Mouse (Mus musculus): ENCODE measurements around the gene Pip4k2a. TPM values are rescaled to one million over a fixed set of nuclear protein-coding genes. Genes with fewer than 3 reads are reported as not detected.

Gene Pip4k2a
- polyA plus RNA-seq, 1 experiment from 2014 or later: 12.7 TPM

DNA sequence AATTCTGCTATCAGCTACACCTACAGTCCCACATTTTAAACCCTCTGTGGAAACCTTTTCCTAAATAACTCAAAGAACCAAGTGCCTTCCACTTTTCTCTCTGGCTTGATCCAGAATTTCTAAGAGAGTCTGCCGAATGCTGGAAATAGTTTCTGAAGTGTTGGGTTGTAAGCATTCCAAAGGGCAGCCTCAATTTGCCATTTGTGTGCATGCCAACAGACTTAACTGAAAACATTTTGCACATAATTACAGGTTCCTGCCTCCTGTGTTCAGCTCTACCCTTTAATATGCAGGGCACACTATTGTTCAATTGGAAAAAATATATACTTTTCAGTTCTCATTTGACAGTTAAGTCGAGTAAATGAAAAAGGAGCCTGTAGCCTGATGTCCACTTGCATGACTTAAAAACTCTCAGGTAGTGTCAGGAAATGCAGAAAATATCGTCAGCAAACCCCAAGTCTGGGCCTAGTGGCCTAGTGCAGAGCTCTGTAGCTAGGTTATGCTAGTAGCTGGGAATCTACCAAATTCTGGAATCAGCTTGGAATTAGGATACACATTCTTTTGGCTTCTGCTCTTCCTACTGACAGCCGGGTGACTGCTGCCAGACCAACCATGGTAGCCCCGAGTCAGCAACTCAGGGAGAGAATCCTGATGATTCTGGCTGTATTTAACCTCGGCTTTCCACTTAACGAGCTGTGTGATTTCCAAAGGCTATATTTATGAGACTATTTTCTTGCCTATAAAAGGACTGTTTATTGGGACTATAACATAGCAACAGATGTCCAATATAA lies 50.1 kb downstream of the Pip4k2a start:
- Histone ChIP-seq H3K27me3 (no peaks in the 10 kb centered on the region), H3K4me3 (no peak overlapping the region), H3K27ac (replicated peaks) (no peak overlapping the region), H3K9me3 (no peaks in the 10 kb centered on the region), H3K4me2 (no peak overlapping the region), H3K9ac (no peak overlapping the region), H3K4me1 (replicated peaks) (0 out of 2 replicates have a peak, but pooled peaks cover 6% of the 10 kb centered on the region), H3K36me3 (no peaks in the 10 kb centered on the region)
- no peak for ATAC-seq (ENCODE audit: low read depth)
- WGBS: 52% methylated on average over 7 of the region's 7 CpGs

DNA sequence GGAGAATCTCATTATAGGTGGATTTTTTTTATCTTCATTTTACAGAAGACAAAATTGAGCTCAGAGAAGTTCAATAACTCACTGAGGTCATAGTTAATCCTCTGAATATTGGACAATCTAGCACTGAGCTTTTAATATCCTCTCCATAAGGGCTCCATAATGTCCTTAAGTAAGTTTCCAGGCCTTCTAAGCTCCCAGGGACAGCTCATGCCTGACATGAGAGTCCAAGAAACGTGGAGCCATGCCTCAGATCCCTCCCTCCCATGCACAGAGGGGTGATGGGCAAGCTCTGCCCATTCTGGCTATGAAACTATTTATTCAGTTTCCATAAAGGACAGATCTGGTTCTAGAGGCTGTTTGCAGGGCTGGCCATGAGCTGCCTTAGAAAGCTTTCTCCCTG lies 52.5 kb downstream of the Pip4k2a start:
- no peak for ATAC-seq (ENCODE audit: low read depth)
- peaks cover 11% of the 10 kb centered on the region for H3K4me1 ChIP-seq (replicated peaks)
- H3K9me3 ChIP-seq: no peaks in the 10 kb centered on the region
- no peak overlapping the region for H3K4me2 ChIP-seq
- no peaks in the 10 kb centered on the region for H3K36me3 ChIP-seq
- H3K9ac ChIP-seq: no peak overlapping the region
- 59% methylated on average over 1 of the region's 1 CpGs for WGBS
- H3K4me3 ChIP-seq: no peak overlapping the region
- no peaks in the 10 kb centered on the region for H3K27me3 ChIP-seq
- no peak overlapping the region for H3K27ac ChIP-seq (replicated peaks)

DNA sequence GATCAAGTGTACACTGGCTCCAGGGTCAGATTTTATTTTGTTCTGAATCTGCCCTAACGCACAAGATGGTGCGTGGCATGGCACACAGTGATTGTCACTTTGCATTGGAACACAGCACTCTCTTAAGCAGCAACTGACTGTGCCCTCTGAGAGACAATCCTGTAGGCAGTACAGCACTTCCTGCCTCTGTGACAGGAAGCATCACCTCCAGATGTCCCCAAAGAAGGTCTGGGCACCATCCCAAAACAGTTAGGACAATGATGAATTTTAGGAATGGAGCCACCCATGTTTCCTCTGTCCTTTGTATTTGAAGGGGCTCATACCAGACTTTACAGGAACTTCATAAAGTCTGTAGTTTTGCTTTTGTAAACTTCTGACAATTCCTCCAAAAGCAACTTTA lies 54.0 kb downstream of the Pip4k2a start:
- Histone ChIP-seq H3K36me3 (no peaks in the 10 kb centered on the region), H3K4me3 (no peak overlapping the region), H3K27me3 (no peaks in the 10 kb centered on the region), H3K9me3 (no peaks in the 10 kb centered on the region), H3K27ac (replicated peaks) (no peak overlapping the region), H3K9ac (no peak overlapping the region), H3K4me1 (replicated peaks) (peaks cover 25% of the 10 kb centered on the region), H3K4me2 (no peak overlapping the region)
- no peak for ATAC-seq (ENCODE audit: low read depth)
- WGBS: 83% methylated on average over 2 of the region's 2 CpGs

DNA sequence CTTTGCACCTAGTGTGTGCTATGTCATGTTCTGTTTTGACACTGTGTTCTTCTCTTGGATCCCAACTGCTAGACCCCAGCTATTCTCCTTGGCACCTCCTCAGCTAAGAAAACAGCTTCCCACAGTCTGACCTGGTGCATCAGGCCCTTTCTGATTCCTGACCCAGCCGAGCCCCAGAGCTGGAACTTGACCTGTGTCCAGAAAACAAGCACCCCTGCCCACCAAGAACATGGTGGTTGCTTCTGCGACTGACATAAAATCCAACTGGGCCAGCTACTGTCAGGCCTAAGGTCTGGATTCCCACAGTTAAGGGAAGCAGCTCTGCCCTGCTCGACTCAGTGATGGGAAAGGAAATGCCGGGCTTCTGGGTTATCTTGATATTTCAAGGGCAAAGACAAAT lies 54.6 kb downstream of the Pip4k2a start:
- H3K9me3 ChIP-seq: no peaks in the 10 kb centered on the region
- no peak overlapping the region for H3K9ac ChIP-seq
- no peak overlapping the region for H3K4me3 ChIP-seq
- no peak overlapping the region for H3K4me2 ChIP-seq
- peaks cover 31% of the 10 kb centered on the region for H3K4me1 ChIP-seq (replicated peaks)
- no peak overlapping the region for H3K27ac ChIP-seq (replicated peaks)
- no peak for ATAC-seq (ENCODE audit: low read depth)
- H3K36me3 ChIP-seq: no peaks in the 10 kb centered on the region
- no peaks in the 10 kb centered on the region for H3K27me3 ChIP-seq
- 76% methylated on average over 4 of the region's 4 CpGs for WGBS

DNA sequence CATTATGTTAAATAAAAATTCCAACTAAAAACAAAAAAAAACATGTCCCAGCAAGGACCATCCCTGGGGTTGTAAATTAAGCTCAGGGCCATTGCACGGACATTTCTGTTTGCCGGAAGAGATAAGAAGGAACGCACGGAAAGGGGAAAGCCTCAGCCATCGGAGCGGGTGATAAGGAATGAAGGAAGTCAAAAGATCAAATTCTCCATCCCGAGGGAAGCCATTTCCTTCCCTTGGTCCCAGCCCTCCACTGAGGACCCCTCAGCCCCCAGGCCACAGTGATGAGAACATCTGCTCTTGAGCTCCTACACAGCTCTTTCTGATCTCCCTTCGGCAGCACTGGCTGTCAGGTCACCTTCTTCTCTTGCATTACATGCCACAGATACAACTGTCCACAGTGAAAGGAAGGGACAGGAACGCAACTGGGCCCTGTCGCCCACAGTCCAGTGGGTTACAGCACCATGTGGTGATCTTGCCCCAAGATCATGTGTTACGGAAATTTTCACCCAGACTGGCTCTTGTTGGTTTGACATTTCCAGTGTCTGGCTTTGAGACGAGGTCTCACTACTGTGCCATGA lies 57.1 kb downstream of the Pip4k2a start:
- no peak for ATAC-seq (ENCODE audit: low read depth)

DNA sequence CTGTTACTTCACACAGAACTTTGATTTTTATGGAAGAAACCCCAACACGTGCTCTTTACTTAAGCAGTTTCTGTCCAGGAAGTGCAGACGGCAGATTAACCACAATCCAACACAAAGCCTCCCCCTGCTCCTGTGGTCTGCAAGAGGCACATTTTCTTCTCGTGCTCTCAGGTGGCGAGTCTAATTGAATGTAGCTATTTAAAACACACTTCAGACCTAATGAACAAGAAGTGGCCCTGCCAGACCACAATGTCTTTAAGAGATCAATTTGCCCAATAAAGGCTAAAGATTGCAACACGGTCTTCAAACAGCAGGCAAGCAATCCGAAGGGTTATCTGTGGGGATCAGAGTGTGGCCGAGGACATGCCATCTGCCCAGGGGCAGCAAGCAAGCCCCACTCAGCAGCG lies 59.0 kb downstream of the Pip4k2a start:
- H3K27me3 ChIP-seq: no peaks in the 10 kb centered on the region
- no peaks in the 10 kb centered on the region for H3K9me3 ChIP-seq
- ATAC-seq (ENCODE audit: low read depth): no peak
- no peak overlapping the region for H3K4me3 ChIP-seq
- no peak overlapping the region for H3K27ac ChIP-seq (replicated peaks)
- H3K4me2 ChIP-seq: no peak overlapping the region
- 19% methylated on average over 8 of the region's 8 CpGs for WGBS
- H3K36me3 ChIP-seq: no peaks in the 10 kb centered on the region
- H3K9ac ChIP-seq: no peak overlapping the region
- H3K4me1 ChIP-seq (replicated peaks): peaks cover 45% of the 10 kb centered on the region

More for the DNA sequence above, 57.1 kb downstream of the Pip4k2a start:
- H3K9ac ChIP-seq: no peak overlapping the region
- H3K4me3 ChIP-seq: no peak overlapping the region
- no peak overlapping the region for H3K27ac ChIP-seq (replicated peaks)
- H3K4me2 ChIP-seq: no peak overlapping the region
- H3K27me3 ChIP-seq: no peaks in the 10 kb centered on the region
- no peaks in the 10 kb centered on the region for H3K36me3 ChIP-seq
- WGBS: 79% methylated on average over 12 of the region's 12 CpGs
- no peaks in the 10 kb centered on the region for H3K9me3 ChIP-seq
- peaks cover 43% of the 10 kb centered on the region for H3K4me1 ChIP-seq (replicated peaks)

DNA sequence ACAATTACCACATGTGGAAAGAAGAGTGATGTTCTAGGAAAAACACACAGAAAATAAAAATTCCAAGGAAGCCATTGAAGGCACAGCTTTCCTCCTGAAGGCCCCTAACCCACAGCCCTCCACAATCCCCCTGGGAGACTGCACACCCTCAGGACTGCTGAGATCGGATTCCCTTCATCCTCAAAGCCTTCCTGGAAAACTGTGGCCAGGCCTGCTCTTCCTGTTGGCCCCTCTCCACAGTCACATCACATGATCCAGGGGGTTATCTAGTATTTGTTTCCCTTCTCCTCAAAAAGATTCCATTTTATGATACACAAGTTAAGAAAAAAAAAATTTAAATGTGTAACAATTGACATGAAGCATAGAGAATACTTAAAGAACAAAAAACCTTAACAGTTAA lies 59.7 kb downstream of the Pip4k2a start:
- Histone ChIP-seq H3K4me3 (no peak overlapping the region), H3K4me2 (no peak overlapping the region), H3K4me1 (replicated peaks) (peaks cover 52% of the 10 kb centered on the region), H3K27ac (replicated peaks) (no peak overlapping the region), H3K9ac (no peak overlapping the region), H3K36me3 (no peaks in the 10 kb centered on the region), H3K27me3 (no peaks in the 10 kb centered on the region), H3K9me3 (no peaks in the 10 kb centered on the region)
- ATAC-seq (ENCODE audit: low read depth): no peak
- 26% methylated on average over 1 of the region's 1 CpGs for WGBS

DNA sequence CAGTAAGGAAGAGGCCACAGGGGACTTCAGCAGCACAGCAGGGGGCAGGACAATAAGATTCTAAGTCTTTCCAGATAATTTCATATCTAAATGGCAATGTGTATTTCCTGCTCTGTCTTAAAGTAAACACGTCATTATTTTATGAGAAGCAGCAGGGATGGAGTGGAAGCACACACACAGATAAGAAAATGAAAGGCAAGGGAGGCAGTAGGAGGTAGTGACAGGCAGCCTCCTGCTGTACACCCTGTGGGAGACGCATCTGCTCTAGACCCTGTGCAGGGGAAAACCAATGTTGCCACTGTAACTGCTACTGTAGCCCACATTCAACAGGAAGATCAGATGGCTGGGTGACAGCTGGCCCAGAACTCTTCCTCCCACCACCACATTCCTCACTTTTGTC lies 60.3 kb downstream of the Pip4k2a start:
- no peaks in the 10 kb centered on the region for H3K27me3 ChIP-seq
- H3K27ac ChIP-seq (replicated peaks): no peak overlapping the region
- ATAC-seq (ENCODE audit: low read depth): no peak
- 54% methylated on average over 2 of the region's 2 CpGs for WGBS
- H3K9ac ChIP-seq: no peak overlapping the region
- H3K4me3 ChIP-seq: no peak overlapping the region
- H3K4me1 ChIP-seq (replicated peaks): peaks cover 55% of the 10 kb centered on the region
- H3K36me3 ChIP-seq: no peaks in the 10 kb centered on the region
- H3K4me2 ChIP-seq: no peak overlapping the region
- no peaks in the 10 kb centered on the region for H3K9me3 ChIP-seq

DNA sequence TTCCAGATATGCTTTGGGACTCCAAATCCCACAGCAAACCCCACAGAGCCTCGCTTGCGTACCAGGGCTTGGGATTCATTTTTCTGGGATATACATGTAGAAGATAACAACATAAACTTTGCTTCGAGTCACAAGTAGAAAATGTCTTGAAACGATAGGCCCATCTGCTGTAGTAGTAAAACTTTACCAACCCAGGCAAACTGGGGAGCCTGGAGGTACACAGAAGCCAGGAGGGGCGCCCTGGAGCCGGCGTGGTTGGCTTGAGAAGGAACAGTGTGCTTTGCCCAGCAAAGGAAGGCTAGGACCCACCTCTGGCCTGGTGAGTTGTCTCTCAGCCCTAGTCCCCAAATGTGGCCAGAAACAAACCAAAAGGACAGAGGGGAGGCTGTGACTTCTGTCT lies 61.5 kb downstream of the Pip4k2a start:
- Histone ChIP-seq H3K9ac (no peak overlapping the region), H3K36me3 (no peaks in the 10 kb centered on the region), H3K4me1 (replicated peaks) (peaks cover 54% of the 10 kb centered on the region), H3K27ac (replicated peaks) (no peak overlapping the region), H3K4me2 (no peak overlapping the region), H3K9me3 (no peaks in the 10 kb centered on the region), H3K27me3 (no peaks in the 10 kb centered on the region), H3K4me3 (no peak overlapping the region)
- WGBS: 92% methylated on average over 7 of the region's 7 CpGs
- no peak for ATAC-seq (ENCODE audit: low read depth)

DNA sequence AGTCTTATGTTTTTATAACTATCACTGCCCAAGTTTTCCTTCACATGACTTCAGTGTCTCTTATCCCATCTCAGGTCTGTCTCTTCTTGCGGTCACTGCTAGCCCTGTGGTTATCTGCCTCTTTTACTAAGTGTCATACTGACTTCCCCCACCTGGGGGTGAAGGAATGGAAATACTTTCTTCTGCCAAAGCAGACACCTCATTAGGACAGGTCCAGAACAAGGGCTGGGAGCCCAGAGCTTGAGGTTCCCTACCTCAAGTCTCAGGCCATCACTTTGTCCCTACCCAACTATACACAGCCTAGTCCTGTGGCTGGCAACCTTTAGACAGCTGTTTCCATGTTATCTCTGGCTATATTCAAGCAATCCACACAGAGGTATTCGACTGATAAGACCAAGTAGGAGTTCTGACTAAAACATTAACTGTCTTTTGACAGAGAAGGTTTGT lies 62.3 kb downstream of the Pip4k2a start:
- no peaks in the 10 kb centered on the region for H3K27me3 ChIP-seq
- no peak overlapping the region for H3K4me2 ChIP-seq
- no peak overlapping the region for H3K27ac ChIP-seq (replicated peaks)
- peaks cover 47% of the 10 kb centered on the region for H3K4me1 ChIP-seq (replicated peaks)
- ATAC-seq (ENCODE audit: low read depth): no peak
- no peak overlapping the region for H3K4me3 ChIP-seq
- 85% methylated on average over 2 of the region's 2 CpGs for WGBS
- no peaks in the 10 kb centered on the region for H3K9me3 ChIP-seq
- no peak overlapping the region for H3K9ac ChIP-seq
- no peaks in the 10 kb centered on the region for H3K36me3 ChIP-seq

DNA sequence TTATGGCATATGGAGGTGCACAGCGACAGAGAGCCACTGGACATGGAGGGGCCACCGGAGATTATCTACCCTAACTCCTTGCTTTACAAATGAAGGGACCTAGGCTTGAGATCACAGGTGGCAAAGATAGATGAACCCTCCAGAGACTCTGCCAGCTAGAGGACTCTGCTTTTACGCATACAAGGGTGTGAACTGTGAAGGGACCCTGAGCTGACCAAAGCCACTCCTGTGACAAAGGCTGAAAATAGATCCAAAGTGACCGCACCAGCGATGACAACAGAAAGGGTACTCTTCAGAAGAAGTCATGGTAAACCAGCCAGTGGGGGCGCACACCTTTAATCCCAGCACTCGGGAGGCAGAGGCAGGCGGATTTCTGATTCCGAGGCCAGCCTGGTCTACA lies 63.8 kb downstream of the Pip4k2a start:
- H3K36me3 ChIP-seq: no peaks in the 10 kb centered on the region
- no peak overlapping the region for H3K4me2 ChIP-seq
- H3K4me3 ChIP-seq: no peak overlapping the region
- no peaks in the 10 kb centered on the region for H3K27me3 ChIP-seq
- no peak overlapping the region for H3K27ac ChIP-seq (replicated peaks)
- WGBS: 91% methylated on average over 9 of the region's 9 CpGs
- no peak overlapping the region for H3K9ac ChIP-seq
- no peak for ATAC-seq (ENCODE audit: low read depth)
- H3K4me1 ChIP-seq (replicated peaks): peaks cover 34% of the 10 kb centered on the region
- H3K9me3 ChIP-seq: no peaks in the 10 kb centered on the region

DNA sequence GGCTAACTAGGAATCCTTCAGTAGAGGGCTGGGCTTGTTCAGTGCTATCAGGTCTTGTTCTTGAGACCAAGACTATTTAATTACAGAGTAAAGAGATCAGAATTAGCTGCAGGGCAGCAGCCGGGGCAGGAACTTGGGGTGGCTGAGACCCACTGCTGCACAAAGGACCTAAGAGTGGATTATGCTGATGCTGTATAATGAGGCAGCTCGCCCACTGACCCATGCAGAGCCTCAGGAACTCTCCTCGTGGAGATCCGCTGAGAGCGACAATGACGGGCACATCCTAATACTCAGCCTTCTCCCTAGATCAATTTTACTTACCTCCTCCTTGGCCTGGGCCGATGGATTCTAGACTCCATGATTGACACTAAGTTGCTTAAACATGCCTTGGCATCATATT lies 64.5 kb downstream of the Pip4k2a start:
- Histone ChIP-seq H3K27ac (replicated peaks) (0 out of 2 replicates have a peak overlapping the region, but pooled peaks have one; percentile 13), H3K4me3 (no peak overlapping the region), H3K36me3 (no peaks in the 10 kb centered on the region), H3K27me3 (no peaks in the 10 kb centered on the region), H3K4me2 (peak overlapping the region; percentile 13), H3K4me1 (replicated peaks) (peaks cover 27% of the 10 kb centered on the region), H3K9ac (0 out of 2 replicates have a peak overlapping the region, but pooled peaks have one; percentile 26), H3K9me3 (no peaks in the 10 kb centered on the region)
- 0 out of 2 replicates have a peak, but pooled peaks have one; percentile 32 for ATAC-seq (ENCODE audit: low read depth)
- 32% methylated on average over 7 of the region's 7 CpGs for WGBS

Measured in neural tube, embryonic 13.5 days (tissue).